Mouse (Mus musculus) liver, adult (tissue): ENCODE data around the gene C3.

Source experiments
- GATA4 ChIP-seq: IDR thresholded peaks from 2 replicates; pipeline ENCODE4 v1.6.1; 2014; ENCODE audit warnings: mild to moderate bottlenecking, low read length; ENCODE audit not compliant: insufficient replicate concordance

C3 gene

DNA sequence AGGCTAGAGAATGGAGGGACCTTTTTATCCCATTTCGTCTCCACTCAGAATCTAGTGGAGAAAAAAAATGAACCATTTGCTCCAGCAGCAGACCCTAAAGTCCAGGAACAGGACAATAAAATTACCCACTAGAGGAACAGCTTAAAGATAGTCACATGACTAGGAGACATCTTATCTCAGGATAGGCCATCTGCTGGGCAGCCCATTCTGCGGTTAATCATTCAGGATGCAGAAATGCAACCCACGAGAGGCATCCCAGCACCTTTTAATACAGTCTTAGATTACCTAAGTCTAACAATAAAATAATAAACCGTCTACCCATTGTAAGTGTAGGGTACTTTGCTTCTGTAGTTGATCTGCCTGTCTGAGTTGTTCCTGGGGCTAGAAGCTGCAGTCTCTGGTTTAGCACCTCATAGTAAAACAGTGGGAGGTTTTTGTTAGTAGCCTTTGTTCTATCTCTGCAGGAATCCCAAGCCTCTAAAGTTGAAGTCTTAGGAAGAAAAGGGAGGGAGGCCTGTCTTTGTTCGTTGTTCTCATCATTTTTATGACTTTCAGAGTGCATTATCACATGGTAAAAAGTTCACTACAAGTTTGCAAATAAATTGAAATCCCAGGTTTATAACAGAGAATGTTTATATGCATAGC, 57.2 kb downstream of the C3 start:
- TF ChIP-seq GATA4: no peak

DNA sequence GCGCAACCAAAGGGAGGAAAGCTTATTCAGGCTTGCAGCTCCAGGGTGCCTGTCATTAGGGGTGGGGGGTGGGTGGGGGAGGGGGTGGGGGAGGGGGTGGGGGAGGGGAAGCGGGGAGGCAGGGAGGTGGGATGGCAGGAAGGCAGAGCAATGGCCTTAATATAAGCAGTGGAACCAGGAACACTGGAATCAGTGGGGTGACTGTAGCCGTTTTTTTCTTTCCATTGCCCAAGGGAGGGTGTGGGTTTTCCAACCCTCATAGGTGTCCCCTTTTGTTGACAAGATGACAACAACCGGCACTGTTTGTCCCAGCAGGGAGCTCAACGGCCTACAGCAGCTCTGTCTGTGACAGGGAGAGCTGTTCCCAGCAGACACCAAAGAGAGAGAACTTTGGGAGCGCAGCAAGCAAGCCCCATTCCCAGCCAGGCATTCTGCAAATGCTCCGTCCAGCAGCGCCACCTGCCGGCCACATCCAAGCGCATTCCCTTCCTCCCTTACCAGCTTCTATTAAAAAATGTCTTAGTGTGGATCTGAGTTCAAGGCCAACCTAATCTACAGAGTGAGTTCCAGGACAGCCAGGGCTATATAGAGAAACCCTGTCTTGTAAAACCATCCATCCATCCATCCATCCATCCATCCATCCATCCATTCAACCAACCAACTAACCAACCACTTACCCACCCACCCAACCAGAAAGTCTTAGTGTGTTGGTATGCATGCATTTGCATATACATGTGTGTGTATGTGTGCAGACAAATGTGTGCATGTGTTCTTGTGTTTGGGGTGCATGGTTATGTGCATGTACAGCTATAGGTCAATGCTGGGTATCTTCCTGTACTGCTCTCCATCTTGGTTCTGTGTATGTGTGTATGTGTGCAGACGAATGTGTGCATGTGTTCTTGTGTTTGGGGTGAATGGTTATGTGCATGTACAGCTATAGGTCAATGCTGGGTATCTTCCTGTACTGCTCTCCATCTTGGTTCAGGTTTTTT, 60.8 kb downstream of the C3 start:
- TF ChIP-seq GATA4: no peak
